Mouse (Mus musculus) thymus, postnatal 10 days (tissue): ENCODE results near the gene Gm37240.

Source experiments
- DNase-seq, 2 experiments: peaks; one replicate each; pipeline ENCODE4 v3.0.0; 2021; ENCODE audit warnings: low spot score in 2 of 2

The Gm37240 gene

DNA sequence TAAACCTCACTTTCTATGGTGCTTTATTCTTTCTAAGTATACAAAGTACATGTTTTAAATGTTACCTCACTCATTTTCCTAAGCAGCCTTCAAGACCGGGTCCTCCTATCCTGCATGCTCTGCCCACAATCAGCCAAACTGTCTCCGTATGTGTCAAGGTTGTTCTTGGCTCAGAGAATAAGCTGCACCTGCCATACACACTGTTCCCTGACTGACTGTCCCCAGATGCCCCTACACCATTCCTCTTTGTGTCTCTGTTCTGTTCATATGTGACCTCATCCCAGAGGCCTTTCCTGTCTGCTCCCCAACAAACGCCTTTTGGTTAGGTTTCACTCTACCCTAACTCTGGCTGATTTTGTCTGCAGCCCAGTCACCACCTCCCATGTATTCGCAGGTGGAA, 60.0 kb downstream of the Gm37240 start:
- DNase-seq: no peak

DNA sequence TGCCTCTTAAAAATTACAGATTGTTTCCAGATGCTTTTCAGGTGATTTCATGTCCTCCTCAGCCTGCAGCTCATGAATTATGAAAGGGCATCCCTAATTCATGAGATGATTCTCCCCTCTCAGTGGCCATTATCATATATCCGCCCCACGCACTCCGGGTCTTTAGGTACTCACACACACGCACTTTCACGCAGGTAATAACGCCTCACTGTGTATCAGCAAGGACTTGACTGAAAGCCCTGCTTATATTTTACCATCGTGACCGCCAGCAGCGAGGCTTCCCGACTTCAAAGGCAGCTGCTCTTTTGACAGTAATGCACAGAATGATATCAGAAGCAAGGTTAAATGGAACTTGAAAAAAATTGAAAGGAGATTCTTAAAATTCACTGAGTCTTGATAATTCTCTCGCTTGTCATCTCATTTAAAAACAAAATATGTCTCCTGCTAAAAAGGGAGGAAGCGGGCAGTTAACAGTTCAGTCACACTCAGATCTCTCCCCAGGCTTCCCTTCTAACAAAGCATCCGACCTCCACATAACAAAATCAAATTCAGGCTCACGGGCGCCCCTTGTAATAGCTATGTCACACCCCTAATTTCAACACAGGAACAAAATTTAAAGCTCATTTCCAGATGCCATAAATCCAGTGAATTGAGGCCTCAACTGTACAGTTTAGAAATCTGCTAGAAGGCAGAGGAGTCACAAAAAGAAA, 66.3 kb downstream of the Gm37240 start:
- no peak for DNase-seq

GRCm38 (mm10) chr3:85819319-85819718, 68.0 kb downstream of the Gm37240 start:
- no peak for DNase-seq

GRCm38 (mm10) chr3:85817191-85817590, 70.1 kb downstream of the Gm37240 start, which contains the start of gene Fam160a1:
TSS of gene Fam160a1 (minus strand) at chr3:85817291.
- no peak for DNase-seq

GRCm38 (mm10) chr3:85814241-85814640, 73.1 kb downstream of the Gm37240 start:
- no peak for DNase-seq

DNA sequence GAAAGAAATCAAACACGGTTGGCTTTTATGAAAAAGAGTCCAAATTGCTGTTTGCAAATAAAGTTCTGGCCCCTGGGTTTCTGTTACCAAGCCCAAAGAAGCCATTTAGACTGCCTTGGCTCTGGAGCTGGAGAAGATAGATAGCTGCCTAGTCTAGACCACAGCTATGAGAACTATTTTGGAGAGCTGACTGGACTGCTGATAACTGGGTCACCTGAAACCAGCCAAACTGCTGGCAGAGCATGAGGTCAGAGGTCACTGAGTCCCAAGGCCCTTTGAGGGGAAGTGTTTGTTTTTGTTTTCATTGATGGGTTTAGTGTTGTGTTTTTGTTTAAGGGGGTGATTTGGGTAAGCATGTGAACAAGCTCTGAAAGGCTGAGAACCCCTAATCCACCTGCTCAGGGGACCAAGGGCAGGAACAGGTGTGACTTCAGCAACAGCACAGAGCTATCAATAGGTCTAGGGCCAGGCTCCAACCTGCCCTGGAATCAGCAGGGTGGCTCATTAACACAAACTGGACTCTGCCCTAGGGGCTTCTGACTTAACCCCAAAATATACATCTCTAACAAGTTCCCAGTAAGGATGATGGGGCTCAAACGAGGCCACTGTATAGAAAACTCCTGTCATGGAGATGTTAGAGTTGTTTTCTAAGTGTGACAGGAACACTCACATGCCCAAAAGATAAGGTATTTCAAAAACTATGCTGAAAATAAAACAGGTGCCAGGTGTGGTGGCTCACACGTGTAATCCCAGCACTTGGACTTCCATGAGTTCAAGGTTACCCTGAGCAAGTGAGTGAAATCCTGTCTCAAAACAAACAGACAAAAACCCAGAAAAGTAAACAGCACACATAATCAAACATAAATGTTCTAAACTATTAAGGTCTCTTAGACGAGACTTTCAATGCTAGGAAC, 74.0 kb downstream of the Gm37240 start:
- DNase-seq: no peak

DNA sequence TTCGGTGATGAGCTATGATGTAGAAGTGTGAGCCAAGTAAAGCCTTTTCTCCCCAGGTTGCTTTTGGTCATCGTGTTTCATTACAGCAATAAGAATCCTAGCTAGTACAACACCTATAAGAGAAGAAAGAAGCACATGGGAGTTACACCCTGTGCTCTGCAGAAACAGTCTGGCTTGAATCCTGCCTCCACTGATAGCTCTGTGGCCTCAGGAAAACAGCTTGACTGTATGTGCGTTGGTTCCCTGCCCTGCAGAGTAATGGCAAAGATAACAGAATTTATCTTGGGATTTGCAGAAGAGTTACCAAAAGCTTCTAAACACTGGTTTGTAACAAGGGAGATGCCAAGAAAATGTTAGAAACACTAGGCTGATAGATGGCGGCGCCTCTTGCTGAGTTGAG, 75.3 kb downstream of the Gm37240 start:
- DNase-seq: no peak

- DNase-seq: no peak
Measured at GRCm38 (mm10) chr3:85793166-85793565, 94.2 kb downstream of the Gm37240 start.

DNA sequence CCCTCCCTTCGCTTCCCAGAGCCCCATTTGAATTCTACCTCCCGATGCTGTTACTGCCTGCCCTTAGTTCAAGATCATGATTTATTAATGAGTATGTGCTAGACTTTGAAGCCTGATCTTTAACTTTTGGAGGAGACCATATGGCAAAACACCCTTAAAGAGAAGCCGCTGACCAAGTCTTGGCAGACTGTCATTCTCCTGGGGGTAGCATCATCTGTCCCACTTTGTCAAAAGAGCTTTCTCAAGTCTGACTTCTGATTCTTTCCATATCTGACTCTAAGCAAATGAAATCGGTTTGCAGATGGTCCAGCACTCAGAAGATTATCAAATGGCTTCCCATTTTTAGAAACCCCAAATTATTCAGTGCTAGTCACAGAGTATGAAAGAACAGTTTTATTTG, 97.6 kb downstream of the Gm37240 start:
- DNase-seq: no peak

DNA sequence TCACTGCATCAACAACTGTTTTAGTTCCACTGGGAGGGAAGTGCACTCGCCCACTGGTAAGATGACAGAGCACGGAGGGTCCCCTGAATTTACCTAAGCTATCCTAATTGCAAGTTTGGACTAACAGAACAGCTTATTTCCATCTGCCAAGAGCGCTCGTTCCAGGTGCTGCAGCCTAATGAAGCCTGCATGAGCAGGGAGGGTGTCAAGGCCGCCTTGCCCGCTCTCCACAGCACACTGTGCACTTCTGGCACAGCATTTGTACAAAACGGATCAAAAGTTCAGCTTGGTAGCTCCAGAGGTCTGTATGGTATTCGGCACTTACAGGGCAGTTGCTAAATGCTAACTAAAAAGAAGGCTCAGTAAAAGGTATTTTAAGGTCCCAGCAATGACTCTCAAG, 100.8 kb downstream of the Gm37240 start:
- DNase-seq: no peak

GRCm38 (mm10) chr3:85780906-85781305, 106.4 kb downstream of the Gm37240 start:
- no peak for DNase-seq

DNA sequence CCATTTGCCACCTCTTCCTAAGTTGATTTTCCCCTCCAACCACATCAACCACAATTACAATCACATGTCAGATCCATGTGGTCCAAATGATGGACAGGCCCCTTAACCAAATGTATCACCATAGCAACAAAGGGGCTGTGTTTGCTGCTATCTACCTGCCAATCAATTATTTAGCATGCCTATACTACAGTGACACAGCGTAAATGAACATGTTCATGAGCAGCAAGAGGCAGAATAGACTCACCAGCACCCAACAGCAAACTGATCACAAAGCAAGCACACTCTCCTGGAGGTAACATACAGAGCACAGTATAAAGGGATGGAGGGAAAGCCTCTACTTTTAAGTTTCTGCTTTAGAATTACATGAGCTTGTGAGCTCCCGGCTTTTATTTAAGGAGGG, 107.0 kb downstream of the Gm37240 start:
- DNase-seq: no peak

- DNase-seq: no peak
Measured at GRCm38 (mm10) chr3:85777841-85778240, 109.5 kb downstream of the Gm37240 start.

DNA sequence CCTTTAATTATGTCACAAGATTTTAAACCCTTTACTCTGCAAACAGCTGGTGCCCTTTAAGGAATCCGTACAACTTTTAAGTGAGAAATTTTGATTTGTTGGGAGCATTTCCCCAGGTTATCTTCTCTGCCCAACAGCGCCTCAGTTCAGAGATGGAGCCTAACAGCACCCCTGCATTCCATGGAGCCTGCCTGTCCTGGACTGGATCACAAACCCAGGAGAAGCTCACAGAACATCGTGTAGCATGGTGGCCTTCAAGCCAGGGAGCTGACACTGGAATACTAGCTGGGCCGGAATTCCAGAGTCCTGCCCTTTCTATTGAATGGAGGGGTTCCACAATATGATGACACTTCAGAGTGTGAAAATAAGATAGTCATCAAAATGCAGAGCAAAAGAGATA, 110.0 kb downstream of the Gm37240 start:
- DNase-seq: no peak

GRCm38 (mm10) chr3:85776707-85777106, 110.6 kb downstream of the Gm37240 start:
- no peak for DNase-seq

GRCm38 (mm10) chr3:85776126-85776525, 111.2 kb downstream of the Gm37240 start:
- no peak for DNase-seq

- no peak for DNase-seq
Measured at GRCm38 (mm10) chr3:85773886-85774285, 113.4 kb downstream of the Gm37240 start.

DNA sequence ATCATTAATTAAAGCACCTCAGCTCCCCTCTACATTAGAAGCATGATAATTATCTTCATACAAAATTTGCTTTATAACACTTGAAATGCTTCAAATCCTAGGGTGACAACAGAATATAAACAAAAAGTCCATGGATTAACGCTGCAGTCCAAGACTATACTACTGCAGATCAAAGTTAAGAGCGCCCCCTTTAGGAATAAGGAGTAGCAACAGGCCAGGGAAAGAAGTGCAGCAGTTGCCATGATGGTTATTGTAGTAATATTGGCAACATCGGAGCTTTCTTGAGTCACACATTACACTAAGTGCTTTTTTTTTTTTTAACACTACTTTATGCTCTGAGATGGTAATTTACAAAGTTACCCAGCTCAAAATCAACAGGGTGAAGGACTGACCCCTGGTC, 113.9 kb downstream of the Gm37240 start:
- no peak for DNase-seq

DNA sequence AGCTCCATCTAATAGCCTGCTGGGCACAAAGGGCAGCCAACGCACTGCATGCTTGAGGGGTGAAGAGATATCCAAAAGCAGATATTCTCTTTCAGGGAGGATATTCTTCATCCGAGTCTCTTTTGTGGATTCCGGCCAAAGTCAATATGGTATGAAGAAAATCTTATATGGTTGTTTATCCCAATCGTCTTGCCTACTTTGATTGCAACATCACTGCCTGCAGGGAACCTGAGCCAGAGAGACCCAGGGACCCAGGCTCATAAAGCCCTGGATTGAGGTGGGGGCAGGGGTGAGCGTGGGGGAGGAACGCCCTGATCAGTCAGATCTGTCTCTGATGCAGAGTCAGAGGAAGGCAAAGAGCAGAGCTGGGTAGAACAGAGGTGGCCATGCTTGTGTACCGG, 122.4 kb downstream of the Gm37240 start:
- no peak for DNase-seq

- DNase-seq: no peak
Measured at GRCm38 (mm10) chr3:85764008-85764834, 123.1 kb downstream of the Gm37240 start.

DNA sequence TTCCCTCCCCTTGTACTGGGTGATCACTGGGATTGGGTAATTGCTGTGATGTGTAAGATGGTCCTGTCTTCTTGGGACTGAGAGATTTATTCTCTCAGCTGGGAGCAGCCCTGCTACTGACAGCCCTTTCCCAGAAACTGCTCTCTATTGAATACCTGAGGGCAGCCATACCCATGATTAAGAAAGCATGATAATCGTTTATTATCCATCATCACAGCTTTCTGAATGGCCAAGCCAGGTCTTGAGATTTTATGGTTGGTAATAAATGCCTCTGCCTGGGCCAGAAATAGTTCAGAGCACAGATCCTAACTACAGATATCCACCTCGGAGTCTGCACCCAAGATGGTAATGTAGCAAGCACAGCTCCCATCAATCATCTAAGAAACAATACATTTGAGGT, 129.4 kb downstream of the Gm37240 start:
- no peak for DNase-seq

- no peak for DNase-seq
Measured at GRCm38 (mm10) chr3:85757435-85757834, 129.9 kb downstream of the Gm37240 start.
